ENCODE assay signal across 9 mouse cellular contexts in genomic region chr7:126429503-126429898, GRCm38 (mm10). TPM values are rescaled to one million over a fixed set of nuclear protein-coding genes. Genes with fewer than 3 reads are reported as not detected.
DNase-seq lines count a peak whose midpoint lies in the region; ATAC-seq and TF ChIP-seq lines count a peak whose summit lies in the region.
"Had no signal": no experiment of that assay in that cellular context is flagged by ENCODE, and none has a peak within 500 bp of the region (broad histone marks: within the 10 kb centered on the region; RNA-seq: fewer than 3 reads in every experiment).

No protein-coding gene starts in this region.

- no peaks in the 10 kb centered on the region for H3K9me3 ChIP-seq in forebrain, embryonic 14.5 days (replicated peaks; ENCODE audit: control insufficient read depth, low read length)

- peak overlapping the region; percentile 82 for H3K4me3 ChIP-seq in gastrocnemius, adult 2 months
- peak overlapping the region; percentile 66 for H3K4me3 ChIP-seq in forebrain, embryonic 14.5 days (ENCODE audit: low read depth, low read length)
- peak overlapping the region; percentile 45 for H3K4me3 ChIP-seq in macrophage (ENCODE audit: inconsistent target)

- ATAC-seq in CD4-positive, CD25-positive, alpha-beta regulatory T cell, adult 4 months: peak; percentile 4
- peak; percentile 25 for ATAC-seq in forebrain, embryonic 14.5 days

- peak overlapping the region; percentile 94 for H3K4me2 ChIP-seq in forebrain, embryonic 14.5 days (ENCODE audit: low read length)

- 32% methylated on average over 15 of the region's 15 CpGs for WGBS in forebrain, embryonic 14.5 days
- 48% methylated on average over 15 of the region's 15 CpGs for WGBS in macrophage (ENCODE audit: missing documents)

- H3K36me3 ChIP-seq in forebrain, embryonic 14.5 days (ENCODE audit: control insufficient read depth, insufficient read depth, low read length): peaks cover 8% of the 10 kb centered on the region; the same call in 1 of the 2 replicates
- H3K36me3 ChIP-seq in macrophage (ENCODE audit: inconsistent target): 0 out of 2 replicates have a peak, but pooled peaks cover 6% of the 10 kb centered on the region

- peak overlapping the region; percentile 94 for H3K27ac ChIP-seq in gastrocnemius, adult 2 months
- no peak overlapping the region for H3K27ac ChIP-seq in forebrain, embryonic 14.5 days (ENCODE audit: low read depth, low read length)
- no peak overlapping the region for H3K27ac ChIP-seq in macrophage

- peaks cover 4% of the 10 kb centered on the region; the same call in 1 of the 2 replicates for H3K79me2 ChIP-seq in macrophage (ENCODE audit: inconsistent target)

- peak; percentile 61 for DNase-seq in gastrocnemius, adult 2 months
- DNase-seq in gastrocnemius, adult 18-20 months (ENCODE audit: low spot score): no peak
- no peak for DNase-seq in forebrain, embryonic 14.5 days (ENCODE audit: low spot score)
- no peak for DNase-seq in thymus, postnatal 14 days
- DNase-seq in spleen, adult 18-20 months: no peak
- DNase-seq in layer of hippocampus, postnatal 25 days (ENCODE audit: extremely low spot score in 1 of 2, low spot score in 1 of 2): no peak

- peak overlapping the region; percentile 89 for H3K9ac ChIP-seq in forebrain, embryonic 14.5 days (ENCODE audit: low read length)

- no peak for TF ChIP-seq CTCF in gastrocnemius, adult 2 months (IDR thresholded peaks at IDR 0.05)

- peaks cover 10% of the 10 kb centered on the region for H3K4me1 ChIP-seq in forebrain, embryonic 14.5 days (ENCODE audit: control insufficient read depth, insufficient read depth, low read length)

- no peaks in the 10 kb centered on the region for H3K27me3 ChIP-seq in forebrain, embryonic 14.5 days (replicated peaks; ENCODE audit: control insufficient read depth, insufficient read depth, low read length)

- intact Hi-C loops in gastrocnemius, adult 2 months (cut with DNase I): no loop called here

RNA-seq across cellular contexts. Expression of gene Rabep2, which starts 0.9 kb away (rescaled TPM):
- total RNA-seq in gastrocnemius, adult 2 months (2021): 10 to 100 TPM; 14.0 to 14.9 TPM
- 10 to 100 TPM; 10.6 to 13.1 TPM for total RNA-seq in gastrocnemius, adult 18-20 months (2021)
- polyA plus RNA-seq in CD4-positive, CD25-positive, alpha-beta regulatory T cell, adult 4 months (2017; shearing (Covaris generic)): 10 to 100 TPM; 31.9 to 68.2 TPM
- 15.6 and 21.4 TPM in 2 replicates for polyA plus RNA-seq in forebrain, embryonic 14.5 days (2014; fragmentation: Nextera tagmentation; extraction: Ambion mirVana)
- 100 to 1,000 TPM in 4 of 26 experiments, 10 to 100 TPM in 22; 35.6 to 131 (median 83.6) TPM for total RNA-seq in macrophage (2018; cell fraction: chromatin; rRNA removed)
- 10 to 100 TPM in 25 of 26 experiments, 1 to 10 TPM in 1; 9.8 to 18.9 (median 13.5) TPM for total RNA-seq in macrophage (2018; cell fraction: cytosol; rRNA removed)
- total RNA-seq in macrophage (2018; cell fraction: nucleus; rRNA removed): 10 to 100 TPM; 17.9 to 54.6 (median 31.1) TPM
- polyA plus RNA-seq in macrophage (2018): 12.9 to 17.8 TPM (median 13.9 TPM) in 3 replicates
- total RNA-seq in layer of hippocampus, postnatal 25 days (2021): 10 to 100 TPM in 1 of 2 experiments, 1 to 10 TPM in 1; 9.8 to 13.5 TPM

RNA-seq across cellular contexts. Expression of gene Cd19, which starts 14.8 kb away (rescaled TPM):
- total RNA-seq in gastrocnemius, adult 2 months (2021): not detected
- not detected for total RNA-seq in gastrocnemius, adult 18-20 months (2021)
- polyA plus RNA-seq in CD4-positive, CD25-positive, alpha-beta regulatory T cell, adult 4 months (2017; shearing (Covaris generic)): 10 to 100 TPM in 1 of 2 experiments, not detected in 1; 16.9 TPM
- polyA plus RNA-seq in forebrain, embryonic 14.5 days (2014; fragmentation: Nextera tagmentation; extraction: Ambion mirVana): 0.33 TPM in 1 of 2 replicates, not detected in the other
- total RNA-seq in macrophage (2018; cell fraction: chromatin; rRNA removed): not detected
- under 1 TPM in 4 of 26 experiments, not detected in 22; 0.03 to 0.30 (median 0.15) TPM for total RNA-seq in macrophage (2018; cell fraction: cytosol; rRNA removed)
- total RNA-seq in macrophage (2018; cell fraction: nucleus; rRNA removed): under 1 TPM in 8 of 26 experiments, not detected in 18; 0.12 to 0.82 (median 0.23) TPM
- 0.09 TPM in 1 of 3 replicates, not detected in the others for polyA plus RNA-seq in macrophage (2018)
- not detected for total RNA-seq in layer of hippocampus, postnatal 25 days (2021)
- total RNA-seq: hematopoietic stem cell, adult 5-6 weeks had no signal

RNA-seq across cellular contexts. Expression of gene Nfatc2ip, which starts 33.0 kb away (rescaled TPM):
- total RNA-seq in gastrocnemius, adult 2 months (2021): 1 to 10 TPM; 3.3 to 3.4 TPM
- total RNA-seq in gastrocnemius, adult 18-20 months (2021): 1 to 10 TPM; 3.3 to 3.4 TPM
- 1 to 10 TPM; 2.6 to 2.8 TPM for polyA plus RNA-seq in CD4-positive, CD25-positive, alpha-beta regulatory T cell, adult 4 months (2017; shearing (Covaris generic))
- polyA plus RNA-seq in forebrain, embryonic 14.5 days (2014; fragmentation: Nextera tagmentation; extraction: Ambion mirVana): 3.7 and 4.1 TPM in 2 replicates
- total RNA-seq in macrophage (2018; cell fraction: chromatin; rRNA removed): 10 to 100 TPM in 3 of 26 experiments, 1 to 10 TPM in 23; 1.2 to 11.8 (median 6.4) TPM
- 1 to 10 TPM; 3.7 to 6.9 (median 5.3) TPM for total RNA-seq in macrophage (2018; cell fraction: cytosol; rRNA removed)
- total RNA-seq in macrophage (2018; cell fraction: nucleus; rRNA removed): 10 to 100 TPM in 6 of 26 experiments, 1 to 10 TPM in 20; 2.5 to 17.1 (median 6.5) TPM
- polyA plus RNA-seq in macrophage (2018): 2.6 to 6.4 TPM (median 4.6 TPM) in 3 replicates
- total RNA-seq in layer of hippocampus, postnatal 25 days (2021): 1 to 10 TPM; 5.8 to 8.4 TPM

RNA-seq across cellular contexts. Expression of gene Atp2a1, which starts 33.4 kb away (rescaled TPM):
- over 10,000 TPM; 21,521 to 26,495 TPM for total RNA-seq in gastrocnemius, adult 2 months (2021)
- total RNA-seq in gastrocnemius, adult 18-20 months (2021): over 10,000 TPM; 23,271 to 27,147 TPM
- under 1 TPM; 0.18 to 0.38 TPM for polyA plus RNA-seq in CD4-positive, CD25-positive, alpha-beta regulatory T cell, adult 4 months (2017; shearing (Covaris generic))
- 0.12 and 0.24 TPM in 2 replicates for polyA plus RNA-seq in forebrain, embryonic 14.5 days (2014; fragmentation: Nextera tagmentation; extraction: Ambion mirVana)
- total RNA-seq in macrophage (2018; cell fraction: chromatin; rRNA removed): under 1 TPM in 6 of 26 experiments, not detected in 20; 0.20 to 0.45 (median 0.32) TPM
- under 1 TPM in 9 of 26 experiments, not detected in 17; under 0.01 to 0.19 (median 0.06) TPM for total RNA-seq in macrophage (2018; cell fraction: cytosol; rRNA removed)
- 1 to 10 TPM in 1 of 26 experiments, under 1 TPM in 2, not detected in 23; 0.24 to 5.2 (median 0.40) TPM for total RNA-seq in macrophage (2018; cell fraction: nucleus; rRNA removed)
- polyA plus RNA-seq in macrophage (2018): 0.06 TPM in 1 of 3 replicates, not detected in the others
- total RNA-seq in layer of hippocampus, postnatal 25 days (2021): 1 to 10 TPM in 1 of 2 experiments, under 1 TPM in 1; 0.76 to 1.0 TPM

RNA-seq across cellular contexts. Expression of gene Sh2b1, which starts 45.7 kb away (rescaled TPM):
- 10 to 100 TPM; 43.0 to 48.1 TPM for total RNA-seq in gastrocnemius, adult 2 months (2021)
- 10 to 100 TPM; 49.2 to 51.0 TPM for total RNA-seq in gastrocnemius, adult 18-20 months (2021)
- polyA plus RNA-seq in CD4-positive, CD25-positive, alpha-beta regulatory T cell, adult 4 months (2017; shearing (Covaris generic)): 10 to 100 TPM; 11.5 to 13.1 TPM
- polyA plus RNA-seq in forebrain, embryonic 14.5 days (2014; fragmentation: Nextera tagmentation; extraction: Ambion mirVana): 49.2 and 59.5 TPM in 2 replicates
- 10 to 100 TPM; 11.9 to 63.3 (median 41.1) TPM for total RNA-seq in macrophage (2018; cell fraction: chromatin; rRNA removed)
- 10 to 100 TPM in 22 of 26 experiments, 1 to 10 TPM in 4; 6.0 to 20.4 (median 15.8) TPM for total RNA-seq in macrophage (2018; cell fraction: cytosol; rRNA removed)
- total RNA-seq in macrophage (2018; cell fraction: nucleus; rRNA removed): 10 to 100 TPM; 13.7 to 52.3 (median 28.3) TPM
- polyA plus RNA-seq in macrophage (2018): 10.4 to 17.2 TPM (median 11.7 TPM) in 3 replicates
- total RNA-seq in layer of hippocampus, postnatal 25 days (2021): 10 to 100 TPM; 70.8 to 73.1 TPM
